Mouse (Mus musculus) small intestine, adult 10 weeks (tissue): ENCODE results near the gene Bahcc1. TPM values are rescaled to one million over a fixed set of nuclear protein-coding genes. Genes with fewer than 3 reads are reported as not detected.

Experiments
- polyA plus RNA-seq: library from polyadenylated mRNA; stranded (reverse); fragments of 350-450 nt; fragmentation: Illumina TruSeq; extraction: RNeasy Lipid Tissue Mini Kit (QIAGEN cat#74804); gene quantifications from one replicate; pipeline ENCODE4 v1.2.3, GENCODE M21; 2014; ENCODE audit warnings: low replicate concordance

Gene Bahcc1
- polyA plus RNA-seq: 0.89 TPM

DNA sequence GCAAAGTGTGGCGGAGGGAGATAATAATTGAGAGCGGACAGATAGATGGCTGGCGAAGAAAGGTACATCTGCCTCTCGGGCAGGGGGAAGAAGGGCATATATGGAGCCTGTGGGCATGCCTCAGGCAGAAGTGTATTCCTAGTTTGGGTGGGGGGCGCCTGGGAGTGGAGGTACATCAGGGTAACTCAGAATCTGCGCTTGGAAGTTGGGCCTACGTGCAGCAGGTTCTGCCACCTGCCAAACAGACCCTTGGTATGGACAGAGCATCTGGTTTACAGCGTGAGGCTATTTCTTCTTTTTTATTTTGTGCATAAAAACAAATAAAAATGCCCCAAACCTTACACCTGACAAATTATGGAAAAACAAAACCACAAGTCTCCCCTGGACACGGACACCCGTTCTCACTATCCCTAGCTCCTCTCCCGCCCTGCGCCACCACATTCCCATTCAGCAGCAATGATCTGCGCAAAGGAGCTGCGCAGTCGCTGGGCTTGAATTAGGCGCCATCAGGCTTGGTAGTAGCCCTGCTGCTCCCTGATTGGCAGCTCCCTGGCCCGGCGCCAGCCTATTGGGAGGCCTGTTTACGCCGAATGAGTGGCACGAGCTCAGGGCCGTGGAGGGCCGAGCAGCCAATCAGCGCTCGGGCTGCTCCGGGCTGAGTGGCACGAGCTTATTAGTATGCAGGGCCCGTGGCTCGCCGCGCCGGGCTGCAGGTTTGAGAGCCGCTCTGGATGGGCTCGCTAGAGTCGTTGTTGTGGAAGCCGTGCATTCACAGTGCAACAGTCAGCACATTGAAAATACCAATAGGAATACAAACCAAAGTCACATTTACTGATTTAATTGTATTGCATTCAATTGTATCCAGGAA lies at the start of gene Bahcc1:
TSS of gene Bahcc1 (plus strand) at position 718 of the 868 bp plus-strand sequence.

Other genes with a start within 250 kb of the Bahcc1 start
- 0.11 TPM for gene Aatk, start 185.8 kb upstream of the Bahcc1 start, polyA plus RNA-seq
- not detected for gene Cep131, start 146.1 kb upstream of the Bahcc1 start, polyA plus RNA-seq
- 3.5 TPM for gene Tepsin, start 134.2 kb upstream of the Bahcc1 start, polyA plus RNA-seq
- 2.3 TPM for gene Ndufaf8, start 134.0 kb upstream of the Bahcc1 start, polyA plus RNA-seq
- gene Slc38a10, start 81.6 kb upstream of the Bahcc1 start, polyA plus RNA-seq: 0.74 TPM
- gene Actg1, start 115.6 kb downstream of the Bahcc1 start, polyA plus RNA-seq: 737 TPM
- gene Fscn2, start 128.6 kb downstream of the Bahcc1 start, polyA plus RNA-seq: not detected
- gene Faap100, start 145.8 kb downstream of the Bahcc1 start, polyA plus RNA-seq: 0.19 TPM
- 10.0 TPM for gene Nploc4, start 204.8 kb downstream of the Bahcc1 start, polyA plus RNA-seq
- gene Tspan10, start 209.7 kb downstream of the Bahcc1 start, polyA plus RNA-seq: not detected
- not detected for gene Pde6g, start 220.6 kb downstream of the Bahcc1 start, polyA plus RNA-seq
- gene Oxld1, start 225.1 kb downstream of the Bahcc1 start, polyA plus RNA-seq: not detected
- gene Ccdc137, start 225.2 kb downstream of the Bahcc1 start, polyA plus RNA-seq: 6.7 TPM
- gene Arl16, start 234.7 kb downstream of the Bahcc1 start, polyA plus RNA-seq: 5.3 TPM